Mouse (Mus musculus): ENCODE measurements at regions not wholly inside any gene's neighbourhood (a gene's known extent, or its start where the extent isn't known, plus 50 kb on each side); places are given as distances from the start of the nearest gene placed in this dataset.

- H3K4me3 ChIP-seq, result no peak overlapping the region
- no peak for TF ChIP-seq CTCF (conservative IDR thresholded peaks at IDR 0.05)
- DNase-seq (ENCODE audit: low spot score in 2 of 2), result no peak
- H3K27ac ChIP-seq, result no peak overlapping the region
Observed at GRCm38 (mm10) chr1:143946933-143947332, 57.0 kb downstream of the Rgs2 start.

GRCm38 (mm10) chr1:143941465-143941864 is 62.5 kb downstream of the Rgs2 start:
- Histone ChIP-seq H3K4me3 (no peak overlapping the region), H3K27ac (no peak overlapping the region)
- no peak for TF ChIP-seq CTCF (conservative IDR thresholded peaks at IDR 0.05)
- DNase-seq (ENCODE audit: low spot score in 2 of 2), result peak in 1 of 2 experiments; percentile 24

GRCm38 (mm10) chr1:143939511-143939910 is 64.5 kb downstream of the Rgs2 start:
- Histone ChIP-seq H3K27ac (peak overlapping the region; percentile 78), H3K4me3 (no peak overlapping the region)
- DNase-seq (ENCODE audit: low spot score in 2 of 2), result peak; percentile 31 to 40
- no peak for TF ChIP-seq CTCF (conservative IDR thresholded peaks at IDR 0.05)

- peak overlapping the region; percentile 78 for H3K27ac ChIP-seq
- H3K4me3 ChIP-seq, result no peak overlapping the region
- no peak for TF ChIP-seq CTCF (conservative IDR thresholded peaks at IDR 0.05)
- peak in 1 of 2 experiments; percentile 55 for DNase-seq (ENCODE audit: low spot score in 2 of 2)
Observed at GRCm38 (mm10) chr1:143938569-143938968, 65.4 kb downstream of the Rgs2 start.

- TF ChIP-seq CTCF (conservative IDR thresholded peaks at IDR 0.05), result no peak
- H3K4me3 ChIP-seq, result no peak overlapping the region
- H3K27ac ChIP-seq, result no peak overlapping the region
- no peak for DNase-seq (ENCODE audit: low spot score in 2 of 2)
Observed at GRCm38 (mm10) chr1:143930798-143931197, 73.2 kb downstream of the Rgs2 start.

- Histone ChIP-seq H3K27ac (no peak overlapping the region), H3K4me3 (no peak overlapping the region)
- no peak for TF ChIP-seq CTCF (conservative IDR thresholded peaks at IDR 0.05)
- DNase-seq (ENCODE audit: low spot score in 2 of 2), result no peak
Observed at GRCm38 (mm10) chr1:143929567-143930165, 74.3 kb downstream of the Rgs2 start.

- no peak overlapping the region for H3K4me3 ChIP-seq
- DNase-seq (ENCODE audit: low spot score in 2 of 2), result no peak
- TF ChIP-seq CTCF (conservative IDR thresholded peaks at IDR 0.05), result no peak
Observed at GRCm38 (mm10) chr1:143922499-143922898, 81.5 kb downstream of the Rgs2 start.

GRCm38 (mm10) chr1:143920256-143920655 is 83.7 kb downstream of the Rgs2 start:
- TF ChIP-seq CTCF (conservative IDR thresholded peaks at IDR 0.05), result no peak
- H3K4me3 ChIP-seq, result no peak overlapping the region
- DNase-seq (ENCODE audit: low spot score in 2 of 2), result no peak
- H3K27ac ChIP-seq, result no peak overlapping the region

More at GRCm38 (mm10) chr1:143922499-143922898, 81.5 kb downstream of the Rgs2 start:
- no peak overlapping the region for H3K27ac ChIP-seq

GRCm38 (mm10) chr1:143918949-143919348 is 85.0 kb downstream of the Rgs2 start:
- TF ChIP-seq CTCF (conservative IDR thresholded peaks at IDR 0.05), result no peak
- Histone ChIP-seq H3K4me3 (no peak overlapping the region), H3K27ac (peak overlapping the region; percentile 65)
- no peak for DNase-seq (ENCODE audit: low spot score in 2 of 2)

GRCm38 (mm10) chr1:143918146-143918774 is 85.7 kb downstream of the Rgs2 start:
- no peak for DNase-seq (ENCODE audit: low spot score in 2 of 2)
- H3K27ac ChIP-seq, result peak overlapping the region; percentile 59
- no peak overlapping the region for H3K4me3 ChIP-seq
- TF ChIP-seq CTCF (conservative IDR thresholded peaks at IDR 0.05), result no peak

- Histone ChIP-seq H3K4me3 (no peak overlapping the region), H3K27ac (peak overlapping the region; percentile 59)
- DNase-seq (ENCODE audit: low spot score in 2 of 2), result peak; percentile 70 to 85
- TF ChIP-seq CTCF (conservative IDR thresholded peaks at IDR 0.05), result no peak
Observed at GRCm38 (mm10) chr1:143917623-143918022, 86.3 kb downstream of the Rgs2 start.

- DNase-seq (ENCODE audit: low spot score in 2 of 2), result no peak
- no peak for TF ChIP-seq CTCF (conservative IDR thresholded peaks at IDR 0.05)
- H3K4me3 ChIP-seq, result no peak overlapping the region
- peak overlapping the region; percentile 59 for H3K27ac ChIP-seq
Observed at GRCm38 (mm10) chr1:143916587-143916986, 87.4 kb downstream of the Rgs2 start.

GRCm38 (mm10) chr1:143912586-143912985 is 91.4 kb downstream of the Rgs2 start:
- no peak overlapping the region for H3K27ac ChIP-seq
- no peak for DNase-seq (ENCODE audit: low spot score in 2 of 2)
- no peak for TF ChIP-seq CTCF (conservative IDR thresholded peaks at IDR 0.05)
- H3K4me3 ChIP-seq, result no peak overlapping the region

GRCm38 (mm10) chr1:143911230-143911629 is 92.7 kb downstream of the Rgs2 start:
- no peak for TF ChIP-seq CTCF (conservative IDR thresholded peaks at IDR 0.05)
- H3K27ac ChIP-seq, result no peak overlapping the region
- DNase-seq (ENCODE audit: low spot score in 2 of 2), result no peak
- no peak overlapping the region for H3K4me3 ChIP-seq

All from layer of hippocampus, adult 2 months (tissue).